Mouse (Mus musculus): ENCODE results near the gene Nhlh2.

- TF ChIP-seq CTCF (IDR thresholded peaks at IDR 0.05; ENCODE audit: low read depth): no peak
- no peak for TF ChIP-seq EP300 (optimal IDR thresholded peaks at IDR 0.05)
These were observed 18.8 kb upstream of the Nhlh2 start for GRCm38 (mm10) chr3:101990995-101991516.

Data from stomach, postnatal 0 days (tissue).